Comparison of ENCODE assay signal across 8 mouse cellular contexts in genomic region chr2:10049456-10049855, GRCm38 (mm10). TPM values are rescaled to one million over a fixed set of nuclear protein-coding genes. Genes with fewer than 3 reads are reported as not detected.
A peak's percentile ranks its signal among the peaks of the same experiment; 100 is the strongest.
DNase-seq lines count a peak whose midpoint lies in the region; ATAC-seq and TF ChIP-seq lines count a peak whose summit lies in the region.

No protein-coding gene starts in this region.

- no peak for TF ChIP-seq RAD21 in CH12.LX (IDR thresholded peaks at IDR 0.05; ENCODE audit: low read depth, low read length)

- WGBS in heart, adult 2 months: 17% methylated on average over 10 of the region's 10 CpGs
- 17% methylated on average over 8 of the region's 10 CpGs for WGBS in forebrain, embryonic 16.5 days
- WGBS in liver, embryonic 15.5 days (ENCODE audit: insufficient replicate concordance): 8% methylated on average over 10 of the region's 10 CpGs

- H3K9me3 ChIP-seq in CH12.LX (replicated peaks; ENCODE audit: low read length): no peaks in the 10 kb centered on the region
- H3K9me3 ChIP-seq in forebrain, embryonic 16.5 days (ENCODE audit: control insufficient read depth, low read length): no peaks in the 10 kb centered on the region
- H3K9me3 ChIP-seq in liver, embryonic 15.5 days (replicated peaks): no peaks in the 10 kb centered on the region

- 0 out of 2 replicates have a peak, but pooled peaks cover 3% of the 10 kb centered on the region for H3K79me2 ChIP-seq in heart, adult 2 months (replicated peaks; ENCODE audit: control insufficient read depth, insufficient read depth, low read length)
- peaks cover 26% of the 10 kb centered on the region for H3K79me2 ChIP-seq in CH12.LX (replicated peaks; ENCODE audit: control insufficient read depth, extremely low read depth, insufficient read depth, poor library complexity, severe bottlenecking)

- no peak for TF ChIP-seq POLR2A in heart, adult 2 months (IDR thresholded peaks at IDR 0.05; ENCODE audit: insufficient read depth, low read depth, low read length)
- no peak for TF ChIP-seq POLR2A in CH12.LX (IDR thresholded peaks at IDR 0.05; ENCODE audit: low read depth, low read length)

- no peaks in the 10 kb centered on the region for H3K27me3 ChIP-seq in heart, adult 2 months (ENCODE audit: control insufficient read depth, insufficient read depth, low read length)
- no peaks in the 10 kb centered on the region for H3K27me3 ChIP-seq in CH12.LX (replicated peaks)
- H3K27me3 ChIP-seq in forebrain, embryonic 16.5 days (replicated peaks; ENCODE audit: control insufficient read depth, insufficient read depth, low read length): no peaks in the 10 kb centered on the region
- H3K27me3 ChIP-seq in liver, embryonic 15.5 days: no peaks in the 10 kb centered on the region

- H3K9ac ChIP-seq in heart, adult 2 months (ENCODE audit: low read depth, low read length): no peak overlapping the region
- peak overlapping the region; percentile 51; the same call in 1 of the 2 replicates for H3K9ac ChIP-seq in CH12.LX (ENCODE audit: insufficient read depth, low read depth)
- 0 out of 2 replicates have a peak overlapping the region, but pooled peaks have one; percentile 44 for H3K9ac ChIP-seq in forebrain, embryonic 16.5 days (replicated peaks; ENCODE audit: low read depth, low read length)
- peak overlapping the region; percentile 88 for H3K9ac ChIP-seq in liver, embryonic 15.5 days

- peak overlapping the region; percentile 100; the same call in 1 of the 2 replicates for H3K4me3 ChIP-seq in heart, adult 2 months
- H3K4me3 ChIP-seq in CH12.LX (replicated peaks in 1 of 3; ENCODE audit: low read depth in 2 of 3, low read length in 2 of 3, poor library complexity in 1 of 3): peak overlapping the region; percentile 69 to 98 (median 84)
- H3K4me3 ChIP-seq in forebrain, embryonic 16.5 days (replicated peaks; ENCODE audit: low read length): peak overlapping the region; percentile 96
- peak overlapping the region; percentile 93 for H3K4me3 ChIP-seq in liver, embryonic 15.5 days (replicated peaks)

- no peak for ATAC-seq in forebrain, embryonic 16.5 days
- ATAC-seq in liver, embryonic 15.5 days (ENCODE audit: insufficient read depth): no peak

- intact Hi-C loops in heart, adult 2 months (cut with DNase I): no loop called here

- no peak overlapping the region for H3K27ac ChIP-seq in heart, adult 2 months
- no peak overlapping the region for H3K27ac ChIP-seq in CH12.LX (ENCODE audit: insufficient read depth, low read depth)
- no peak overlapping the region for H3K27ac ChIP-seq in forebrain, embryonic 16.5 days (ENCODE audit: low read length)
- H3K27ac ChIP-seq in liver, embryonic 15.5 days (replicated peaks): peak overlapping the region; percentile 46; the same call in 1 of the 2 replicates

- no peak for DNase-seq in heart, adult 2 months
- DNase-seq in heart, postnatal 4 days: no peak
- no peak for DNase-seq in CH12.LX (ENCODE audit: extremely low read depth)
- DNase-seq in embryo, embryonic 10 days (ENCODE audit: low spot score): no peak
- no peak for DNase-seq in adrenal gland, postnatal 25 days
- no peak for DNase-seq in testis, postnatal 10 days (ENCODE audit: low spot score)

- dilution Hi-C loops in CH12.LX (cut with MboI; ENCODE audit: extremely low pct_ligation_motif_present, extremely low pct_unique_long_range_greater_than_20kb, low sequenced_read_pairs): no loop called here

- no peak for TF ChIP-seq CTCF in heart, adult 2 months (IDR thresholded peaks at IDR 0.05)
- TF ChIP-seq CTCF in CH12.LX (conservative IDR thresholded peaks at IDR 0.05 in 1 of 2, IDR thresholded peaks at IDR 0.05 in 1 of 2; ENCODE audit: low read depth in 2 of 2, low read length in 2 of 2): no peak

- H3K36me3 ChIP-seq in heart, adult 2 months (ENCODE audit: control insufficient read depth, insufficient read depth, low read length): no peaks in the 10 kb centered on the region
- peaks cover 10 to 26% of the 10 kb centered on the region in 2 experiments for H3K36me3 ChIP-seq in CH12.LX (replicated peaks in 1 of 2; ENCODE audit: control insufficient read depth in 1 of 2, insufficient read depth in 1 of 2, low read length in 1 of 2)
- H3K36me3 ChIP-seq in forebrain, embryonic 16.5 days (ENCODE audit: control insufficient read depth, insufficient read depth): peaks cover 6% of the 10 kb centered on the region
- H3K36me3 ChIP-seq in liver, embryonic 15.5 days (replicated peaks): peaks cover 10% of the 10 kb centered on the region

- no peaks in the 10 kb centered on the region for H3K4me1 ChIP-seq in heart, adult 2 months (ENCODE audit: control insufficient read depth, insufficient read depth, low read length)
- peaks cover 0 to 21% of the 10 kb centered on the region in 2 experiments; a peak in 2 of 4 replicates for H3K4me1 ChIP-seq in CH12.LX (ENCODE audit: control insufficient read depth in 1 of 2, insufficient read depth in 2 of 2)
- H3K4me1 ChIP-seq in forebrain, embryonic 16.5 days (replicated peaks; ENCODE audit: control insufficient read depth, insufficient read depth, low read length): peaks cover 14% of the 10 kb centered on the region
- peaks cover 21% of the 10 kb centered on the region for H3K4me1 ChIP-seq in liver, embryonic 15.5 days (replicated peaks)

- H3K4me2 ChIP-seq in CH12.LX (ENCODE audit: insufficient read depth, low read depth, poor library complexity, severe bottlenecking): peak overlapping the region; percentile 97
- H3K4me2 ChIP-seq in forebrain, embryonic 16.5 days (ENCODE audit: low read length): peak overlapping the region; percentile 74
- peak overlapping the region; percentile 90 for H3K4me2 ChIP-seq in liver, embryonic 15.5 days

- in situ Hi-C loops in CH12.LX (cut with MboI; ENCODE audit: low pct_ligation_motif_present, low pct_unique_long_range_greater_than_20kb, low sequenced_read_pairs): no loop called here

- no peak for TF ChIP-seq EP300 in heart, adult 2 months (IDR thresholded peaks at IDR 0.05; ENCODE audit: insufficient read depth, low read depth, low read length)
- no peak for TF ChIP-seq EP300 in CH12.LX (IDR thresholded peaks at IDR 0.05; ENCODE audit: low read length)

TF ChIP-seq in CH12.LX, 34 proteins besides CTCF, POLR2A, EP300 and RAD21:
- TF ChIP-seq PAX5 (IDR thresholded peaks at IDR 0.05; ENCODE audit: low read length) (no peak), MAZ (IDR thresholded peaks at IDR 0.05; ENCODE audit: low read depth, low read length) (no peak), ZMIZ1 (IDR thresholded peaks at IDR 0.05; ENCODE audit: low read depth, low read length) (no peak), JUND (conservative IDR thresholded peaks at IDR 0.05; ENCODE audit: low read depth, low read length) (no peak), UBTF (IDR thresholded peaks at IDR 0.05; ENCODE audit: low read depth, low read length) (no peak), ZKSCAN1 (IDR thresholded peaks at IDR 0.05; ENCODE audit: borderline replicate concordance, low read depth, low read length) (no peak), USF1 (IDR thresholded peaks at IDR 0.05; ENCODE audit: low read depth, low read length) (no peak), MXI1 (IDR thresholded peaks at IDR 0.05; ENCODE audit: low read depth, low read length) (no peak), HCFC1 (IDR thresholded peaks at IDR 0.05; ENCODE audit: low read depth, low read length) (no peak), E2F4 (IDR thresholded peaks at IDR 0.05; ENCODE audit: insufficient replicate concordance, low read depth, low read length) (no peak), ZC3H11A (IDR thresholded peaks at IDR 0.05; ENCODE audit: low read depth, low read length) (no peak), TCF12 (IDR thresholded peaks at IDR 0.05; ENCODE audit: low read depth, low read length) (no peak), NRF1 (IDR thresholded peaks at IDR 0.05; ENCODE audit: low read depth, low read length) (no peak), MAX (IDR thresholded peaks at IDR 0.05; ENCODE audit: low read length) (no peak), TBP (conservative IDR thresholded peaks at IDR 0.05; ENCODE audit: low read depth, low read length) (no peak), POLR2AphosphoS2 (IDR thresholded peaks at IDR 0.05; ENCODE audit: low read depth, low read length) (no peak)
TF ChIP-seq in CH12.LX: peak in this region for 0.

RNA-seq across cellular contexts. Expression of gene Taf3, which starts 1.1 kb away (rescaled TPM):
- 1 to 10 TPM; 8.2 to 8.6 TPM for total RNA-seq in heart, adult 2 months (2021)
- 3.0 and 4.3 TPM in 2 replicates for polyA plus RNA-seq in heart, adult 2 months (2012; rRNA removed)
- total RNA-seq in heart, postnatal 4 days (2021): 1 to 10 TPM; 8.4 to 8.6 TPM
- total RNA-seq in CH12.LX (2012; rRNA removed): 4.2 and 6.0 TPM in 2 replicates
- total RNA-seq in CH12.LX (2014; rRNA removed): 2.1 and 3.1 TPM in 2 replicates
- polyA plus RNA-seq in CH12.LX (2012; ENCODE audit: insufficient read length, low read depth): 13.4 and 14.8 TPM in 2 replicates
- polyA plus RNA-seq in forebrain, embryonic 16.5 days (2015; fragmentation: Nextera tagmentation; extraction: Ambion mirVana): 14.3 and 14.5 TPM in 2 replicates
- 6.3 and 6.6 TPM in 2 replicates for polyA plus RNA-seq in liver, embryonic 15.5 days (2015; fragmentation: Nextera tagmentation; extraction: Ambion mirVana)
- 11.1 and 14.4 TPM in 2 replicates for total RNA-seq in adrenal gland, postnatal 25 days (2021)

RNA-seq across cellular contexts. Expression of gene Atp5c1, which starts 30.9 kb away (rescaled TPM):
- total RNA-seq in heart, adult 2 months (2021): 1,000 to 10,000 TPM; 1,340 to 1,622 TPM
- 1,558 and 2,463 TPM in 2 replicates for polyA plus RNA-seq in heart, adult 2 months (2012; rRNA removed)
- 1,000 to 10,000 TPM; 1,094 to 1,159 TPM for total RNA-seq in heart, postnatal 4 days (2021)
- total RNA-seq in CH12.LX (2012; rRNA removed): 336 and 359 TPM in 2 replicates
- 876 and 918 TPM in 2 replicates for total RNA-seq in CH12.LX (2014; rRNA removed)
- 375 and 423 TPM in 2 replicates for polyA plus RNA-seq in CH12.LX (2012; ENCODE audit: insufficient read length, low read depth)
- polyA plus RNA-seq in forebrain, embryonic 16.5 days (2015; fragmentation: Nextera tagmentation; extraction: Ambion mirVana): 543 and 544 TPM in 2 replicates
- 293 and 314 TPM in 2 replicates for polyA plus RNA-seq in liver, embryonic 15.5 days (2015; fragmentation: Nextera tagmentation; extraction: Ambion mirVana)
- total RNA-seq in adrenal gland, postnatal 25 days (2021): 451 and 465 TPM in 2 replicates

RNA-seq across cellular contexts. Expression of gene Kin, which starts 30.9 kb away (rescaled TPM):
- 1 to 10 TPM; 6.5 to 7.7 TPM for total RNA-seq in heart, adult 2 months (2021)
- 3.8 and 4.9 TPM in 2 replicates for polyA plus RNA-seq in heart, adult 2 months (2012; rRNA removed)
- 10 to 100 TPM in 1 of 2 experiments, 1 to 10 TPM in 1; 9.9 to 12.7 TPM for total RNA-seq in heart, postnatal 4 days (2021)
- total RNA-seq in CH12.LX (2012; rRNA removed) (23.0 and 29.5 TPM in 2 replicates), CH12.LX (2014; rRNA removed) (31.5 and 37.8 TPM in 2 replicates)
- polyA plus RNA-seq in CH12.LX (2012; ENCODE audit: insufficient read length, low read depth): 44.7 and 49.0 TPM in 2 replicates
- 34.2 and 39.8 TPM in 2 replicates for polyA plus RNA-seq in forebrain, embryonic 16.5 days (2015; fragmentation: Nextera tagmentation; extraction: Ambion mirVana)
- polyA plus RNA-seq in liver, embryonic 15.5 days (2015; fragmentation: Nextera tagmentation; extraction: Ambion mirVana): 12.1 and 12.7 TPM in 2 replicates
- total RNA-seq in adrenal gland, postnatal 25 days (2021): 27.2 and 32.1 TPM in 2 replicates
